Mouse (Mus musculus) midbrain, embryonic 15.5 days (tissue): ENCODE measurements around the gene L1td1. TPM values are rescaled to one million over a fixed set of nuclear protein-coding genes. Genes with fewer than 3 reads are reported as not detected.
"Not testable (repeated sequence)": the region's sequence is repeated elsewhere in the genome, so short reads cannot be mapped to it uniquely, and the experiment has no call there.

ENCODE experiments used
- ATAC-seq: fragments of 200-750 bp; cut with Nextera tagmentation; replicated peaks from 2 replicates; pipeline ENCODE4 v1.8.0; 2017; ENCODE audit warnings: moderate TSS enrichment
- H3K27ac ChIP-seq: fragments of 300-500 bp; sonication (generic); 2 replicates; pipeline ENCODE4 v1.5.1; 2015; ENCODE audit warnings: mild to moderate bottlenecking, inconsistent platforms
- H3K27me3 ChIP-seq: fragments of 300-500 bp; sonication (generic); replicated peaks from 2 replicates; pipeline ENCODE4 v1.6.1; 2015; ENCODE audit warnings: inconsistent platforms
- H3K36me3 ChIP-seq: fragments of 300-500 bp; sonication (generic); replicated peaks from 2 replicates; pipeline ENCODE4 v1.6.1; 2015; ENCODE audit warnings: inconsistent platforms
- H3K4me1 ChIP-seq: fragments of 300-500 bp; sonication (generic); 2 replicates; pipeline ENCODE4 v1.6.1; 2015; ENCODE audit warnings: inconsistent platforms
- H3K4me2 ChIP-seq: fragments of 300-500 bp; sonication (generic); 2 replicates; pipeline ENCODE4 v1.6.1; 2015; ENCODE audit warnings: inconsistent platforms, mild to moderate bottlenecking, moderate library complexity
- H3K4me3 ChIP-seq: fragments of 300-500 bp; sonication (generic); 2 replicates; pipeline ENCODE4 v1.5.1; 2015; ENCODE audit warnings: mild to moderate bottlenecking, inconsistent platforms
- H3K9ac ChIP-seq: fragments of 300-500 bp; sonication (generic); 2 replicates; pipeline ENCODE4 v1.6.1; 2015; ENCODE audit warnings: mild to moderate bottlenecking, inconsistent platforms
- H3K9me3 ChIP-seq: fragments of 300-500 bp; sonication (generic); 2 replicates; pipeline ENCODE4 v1.6.1; 2016; ENCODE audit warnings: inconsistent platforms
- WGBS: fragments of 180-500 bp; shearing (Covaris S2); methylation state at CpG from one replicate; pipeline ENCODE4 v1.1.7; 2015; ENCODE audit warnings: mixed read lengths; 5-methylcytosine and 5-hydroxymethylcytosine counted together
- polyA plus RNA-seq: library from polyadenylated mRNA; unstranded; fragments of >200 nt; fragmentation: Nextera tagmentation; extraction: Ambion mirVana; gene quantifications from 2 replicates; pipeline ENCODE4 v1.2.1, GENCODE M21; 2015

Gene L1td1
- polyA plus RNA-seq, 1 experiment from 2014 or later: not detected

GRCm38 (mm10) chr4:98717735-98718546, 8.6 kb upstream of the L1td1 start:
- H3K36me3 ChIP-seq: no peaks in the 10 kb centered on the region
- H3K27me3 ChIP-seq: no peaks in the 10 kb centered on the region
- ATAC-seq: peak; percentile 78
- no peaks in the 10 kb centered on the region for H3K9me3 ChIP-seq
- H3K9ac ChIP-seq: no peak overlapping the region
- peak overlapping the region; percentile 43; the same call in 1 of the 2 replicates for H3K27ac ChIP-seq
- WGBS: 65% methylated on average over 17 of the region's 17 CpGs
- H3K4me3 ChIP-seq: no peak overlapping the region
- no peak overlapping the region for H3K4me2 ChIP-seq
- H3K4me1 ChIP-seq: no peaks in the 10 kb centered on the region

GRCm38 (mm10) chr4:98718547-98718917, 8.0 kb upstream of the L1td1 start:
- peak; percentile 48; the same call in 1 of the 2 replicates for ATAC-seq
- Histone ChIP-seq H3K4me1 (no peaks in the 10 kb centered on the region), H3K4me2 (no peak overlapping the region), H3K27ac (no peak overlapping the region), H3K9ac (no peak overlapping the region), H3K9me3 (no peaks in the 10 kb centered on the region), H3K4me3 (no peak overlapping the region), H3K36me3 (no peaks in the 10 kb centered on the region), H3K27me3 (no peaks in the 10 kb centered on the region)
- WGBS: 85% methylated on average over 10 of the region's 10 CpGs

GRCm38 (mm10) chr4:98722454-98722853, 4.1 kb upstream of the L1td1 start:
- Histone ChIP-seq H3K27me3 (peaks cover 20% of the 10 kb centered on the region), H3K9ac (no peak overlapping the region), H3K36me3 (no peaks in the 10 kb centered on the region), H3K4me2 (no peak overlapping the region), H3K9me3 (no peaks in the 10 kb centered on the region), H3K27ac (no peak overlapping the region), H3K4me3 (no peak overlapping the region), H3K4me1 (peaks cover 11% of the 10 kb centered on the region)
- WGBS: 16% methylated on average over 8 of the region's 8 CpGs
- no peak for ATAC-seq

- not testable (repeated sequence) for H3K27ac ChIP-seq
- 90% methylated on average over 1 of the region's 1 CpGs for WGBS
Observed at GRCm38 (mm10) chr4:98724682-98725081, 1.9 kb upstream of the L1td1 start.

GRCm38 (mm10) chr4:98725439-98725838, 1.1 kb upstream of the L1td1 start:
- H3K27me3 ChIP-seq: peaks cover 35% of the 10 kb centered on the region
- no peak overlapping the region for H3K9ac ChIP-seq
- no peak overlapping the region for H3K4me3 ChIP-seq
- H3K36me3 ChIP-seq: no peaks in the 10 kb centered on the region
- no peak for ATAC-seq
- H3K9me3 ChIP-seq: no peaks in the 10 kb centered on the region
- WGBS: 41% methylated on average over 4 of the region's 4 CpGs
- H3K27ac ChIP-seq: no peak overlapping the region
- peaks cover 20% of the 10 kb centered on the region for H3K4me1 ChIP-seq
- H3K4me2 ChIP-seq: no peak overlapping the region

More at GRCm38 (mm10) chr4:98724682-98725081, 1.9 kb upstream of the L1td1 start:
- H3K9me3 ChIP-seq, H3K36me3 ChIP-seq, H3K9ac ChIP-seq, H3K4me2 ChIP-seq, H3K4me3 ChIP-seq, ATAC-seq: not testable (repeated sequence)
- Histone ChIP-seq H3K27me3 (peaks cover 35% of the 10 kb centered on the region), H3K4me1 (peaks cover 20% of the 10 kb centered on the region)

GRCm38 (mm10) chr4:98727295-98727958, 893 bp downstream of the L1td1 start:
- Histone ChIP-seq H3K4me2 (peak overlapping the region; percentile 55), H3K36me3 (no peaks in the 10 kb centered on the region), H3K9me3 (no peaks in the 10 kb centered on the region), H3K4me1 (peaks cover 20% of the 10 kb centered on the region), H3K27me3 (peaks cover 35% of the 10 kb centered on the region), H3K9ac (no peak overlapping the region), H3K4me3 (peak overlapping the region; percentile 33), H3K27ac (no peak overlapping the region)
- 5% methylated on average over 21 of the region's 21 CpGs for WGBS
- no peak; the same call in 1 of the 2 replicates for ATAC-seq

- peaks cover 20% of the 10 kb centered on the region for H3K4me1 ChIP-seq
- no peaks in the 10 kb centered on the region for H3K36me3 ChIP-seq
- no peaks in the 10 kb centered on the region for H3K9me3 ChIP-seq
- no peak overlapping the region for H3K9ac ChIP-seq
- peak overlapping the region; percentile 4; the same call in 1 of the 2 replicates for H3K4me3 ChIP-seq
- peaks cover 35% of the 10 kb centered on the region for H3K27me3 ChIP-seq
- no peak for ATAC-seq
- 2% methylated on average over 10 of the region's 10 CpGs for WGBS
- no peak overlapping the region for H3K27ac ChIP-seq
- peak overlapping the region; percentile 55 for H3K4me2 ChIP-seq
Observed at GRCm38 (mm10) chr4:98727959-98728347, 1.4 kb downstream of the L1td1 start.

GRCm38 (mm10) chr4:98728716-98729115, 2.2 kb downstream of the L1td1 start:
- Histone ChIP-seq H3K4me1 (peaks cover 20% of the 10 kb centered on the region), H3K36me3 (no peaks in the 10 kb centered on the region), H3K27me3 (peaks cover 35% of the 10 kb centered on the region), H3K9ac (no peak overlapping the region), H3K27ac (no peak overlapping the region), H3K4me2 (no peak overlapping the region), H3K4me3 (no peak overlapping the region), H3K9me3 (no peaks in the 10 kb centered on the region)
- ATAC-seq: no peak
- WGBS: 69% methylated on average over 7 of the region's 7 CpGs

- no peak overlapping the region for H3K4me3 ChIP-seq
- H3K9me3 ChIP-seq: no peaks in the 10 kb centered on the region
- H3K36me3 ChIP-seq: no peaks in the 10 kb centered on the region
- no peak overlapping the region for H3K4me2 ChIP-seq
- WGBS: 93% methylated on average over 16 of the region's 16 CpGs
- no peak overlapping the region for H3K9ac ChIP-seq
- H3K27ac ChIP-seq: no peak overlapping the region
- no peak for ATAC-seq
- peaks cover 4% of the 10 kb centered on the region for H3K27me3 ChIP-seq
- H3K4me1 ChIP-seq: no peaks in the 10 kb centered on the region
Observed at GRCm38 (mm10) chr4:98733660-98734059, 7.1 kb downstream of the L1td1 start.

- H3K9ac ChIP-seq: no peak overlapping the region
- H3K36me3 ChIP-seq: no peaks in the 10 kb centered on the region
- H3K27me3 ChIP-seq: no peaks in the 10 kb centered on the region
- no peaks in the 10 kb centered on the region for H3K4me1 ChIP-seq
- WGBS: 38% methylated on average over 2 of the region's 2 CpGs
- ATAC-seq: peak; percentile 72; the same call in 1 of the 2 replicates
- no peak overlapping the region for H3K4me3 ChIP-seq
- H3K9me3 ChIP-seq: no peaks in the 10 kb centered on the region
- no peak overlapping the region for H3K4me2 ChIP-seq
- no peak overlapping the region for H3K27ac ChIP-seq
Observed at GRCm38 (mm10) chr4:98739753-98740152, 13.2 kb downstream of the L1td1 start.

GRCm38 (mm10) chr4:98743209-98743905, 16.8 kb downstream of the L1td1 start:
- no peak overlapping the region for H3K4me3 ChIP-seq
- H3K36me3 ChIP-seq: no peaks in the 10 kb centered on the region
- H3K4me2 ChIP-seq: no peak overlapping the region
- no peaks in the 10 kb centered on the region for H3K27me3 ChIP-seq
- H3K27ac ChIP-seq: no peak overlapping the region
- no peaks in the 10 kb centered on the region for H3K4me1 ChIP-seq
- no peaks in the 10 kb centered on the region for H3K9me3 ChIP-seq
- no peak for ATAC-seq
- H3K9ac ChIP-seq: no peak overlapping the region
- 62% methylated on average over 3 of the region's 3 CpGs for WGBS

GRCm38 (mm10) chr4:98743906-98744210, 17.3 kb downstream of the L1td1 start:
- no peak for ATAC-seq
- Histone ChIP-seq H3K9me3 (no peaks in the 10 kb centered on the region), H3K9ac (no peak overlapping the region), H3K4me3 (no peak overlapping the region), H3K27ac (no peak overlapping the region), H3K27me3 (no peaks in the 10 kb centered on the region), H3K4me2 (no peak overlapping the region), H3K4me1 (no peaks in the 10 kb centered on the region), H3K36me3 (no peaks in the 10 kb centered on the region)
- WGBS: 28% methylated on average over 7 of the region's 7 CpGs
